Mouse (Mus musculus) intestine, embryonic 14.5 days (tissue): ENCODE results near the gene Tmem104. TPM values are rescaled to one million over a fixed set of nuclear protein-coding genes. Genes with fewer than 3 reads are reported as not detected.

Experiments used
- ATAC-seq: fragments of 200-750 bp; cut with Nextera tagmentation; replicated peaks from 2 replicates; pipeline ENCODE4 v1.8.0; 2017; ENCODE audit warnings: low read depth, moderate number of reproducible peaks, moderate TSS enrichment, moderate library complexity; ENCODE audit not compliant: low FRiP score, low TSS enrichment
- DNase-seq: peaks from one replicate; pipeline ENCODE4 v3.0.0-alpha.2; 2018; ENCODE audit warnings: low spot score
- H3K27ac ChIP-seq: fragments of 300-500 bp; sonication (generic); 2 replicates; pipeline ENCODE4 v1.5.1; 2014; ENCODE audit warnings: low read depth, mild to moderate bottlenecking, control low read depth
- H3K27me3 ChIP-seq: fragments of 300-500 bp; sonication (generic); replicated peaks from 2 replicates; pipeline ENCODE4 v1.6.1; 2014; ENCODE audit warnings: low read length, control low read depth; ENCODE audit not compliant: control insufficient read depth, insufficient read depth
- H3K36me3 ChIP-seq: fragments of 300-500 bp; sonication (generic); 2 replicates; pipeline ENCODE4 v1.6.1; 2014; ENCODE audit warnings: low read length, control low read depth; ENCODE audit not compliant: control insufficient read depth, insufficient read depth
- H3K4me1 ChIP-seq: fragments of 300-500 bp; sonication (generic); replicated peaks from 2 replicates; pipeline ENCODE4 v1.6.1; 2014; ENCODE audit warnings: low read length, control low read depth, mixed read lengths; ENCODE audit not compliant: control insufficient read depth, insufficient read depth
- H3K4me2 ChIP-seq: fragments of 300-500 bp; sonication (generic); 2 replicates; pipeline ENCODE4 v1.6.1; 2014; ENCODE audit warnings: low read length
- H3K4me3 ChIP-seq: fragments of 300-500 bp; sonication (generic); 2 replicates; pipeline ENCODE4 v1.5.1; 2014; ENCODE audit warnings: low read depth, low read length, control low read depth, mixed read lengths
- H3K9ac ChIP-seq: fragments of 300-500 bp; sonication (generic); 2 replicates; pipeline ENCODE4 v1.6.1; 2014; ENCODE audit warnings: mild to moderate bottlenecking, low read length
- H3K9me3 ChIP-seq: fragments of 300-500 bp; sonication (generic); 2 replicates; pipeline ENCODE4 v1.6.1; 2016; ENCODE audit warnings: low read length, control low read depth; ENCODE audit not compliant: control insufficient read depth
- WGBS: fragments of 180-500 bp; shearing (Covaris S2); extraction: QIAGEN DNeasy Blood & Tissue Kit; methylation state at CpG from one replicate; pipeline ENCODE4 v1.1.7; 2014; 5-methylcytosine and 5-hydroxymethylcytosine counted together
- polyA plus RNA-seq: library from polyadenylated mRNA; unstranded; fragments of >200 nt; fragmentation: Nextera tagmentation; extraction: Ambion mirVana; gene quantifications from 2 replicates; pipeline ENCODE4 v1.2.1, GENCODE M21; 2014

The Tmem104 gene
- polyA plus RNA-seq, 1 experiment from 2014 or later, result 8.3 TPM

DNA sequence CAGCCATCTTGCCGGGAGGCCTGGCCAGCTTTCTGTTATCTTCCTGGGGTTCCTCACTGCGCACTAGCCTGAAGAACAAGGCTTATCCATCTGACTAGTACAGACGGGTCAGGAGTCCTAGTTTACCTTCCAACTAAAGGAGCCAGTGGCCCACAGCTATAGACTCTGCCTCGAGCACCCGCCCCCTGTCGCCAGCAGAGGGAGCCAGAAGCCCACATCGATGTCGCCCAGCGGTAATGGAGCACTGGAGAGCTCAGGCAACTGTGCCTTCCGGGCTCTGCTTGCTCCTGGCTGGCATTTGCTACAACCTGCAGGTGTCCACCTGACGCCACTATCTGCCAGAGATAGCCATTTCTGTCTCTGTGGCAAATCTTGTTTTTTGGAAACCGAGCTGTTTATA, 15.0 kb downstream of the Tmem104 start:
- 13% methylated on average over 12 of the region's 12 CpGs for WGBS
- no peaks in the 10 kb centered on the region for H3K9me3 ChIP-seq
- H3K4me2 ChIP-seq, result no peak overlapping the region
- H3K4me3 ChIP-seq, result no peak overlapping the region
- peak; percentile 92 for DNase-seq
- peak; percentile 59 for ATAC-seq
- H3K36me3 ChIP-seq, result peaks cover 30% of the 10 kb centered on the region
- H3K27ac ChIP-seq, result no peak overlapping the region
- no peaks in the 10 kb centered on the region for H3K4me1 ChIP-seq
- no peak overlapping the region for H3K9ac ChIP-seq
- no peaks in the 10 kb centered on the region for H3K27me3 ChIP-seq

DNA sequence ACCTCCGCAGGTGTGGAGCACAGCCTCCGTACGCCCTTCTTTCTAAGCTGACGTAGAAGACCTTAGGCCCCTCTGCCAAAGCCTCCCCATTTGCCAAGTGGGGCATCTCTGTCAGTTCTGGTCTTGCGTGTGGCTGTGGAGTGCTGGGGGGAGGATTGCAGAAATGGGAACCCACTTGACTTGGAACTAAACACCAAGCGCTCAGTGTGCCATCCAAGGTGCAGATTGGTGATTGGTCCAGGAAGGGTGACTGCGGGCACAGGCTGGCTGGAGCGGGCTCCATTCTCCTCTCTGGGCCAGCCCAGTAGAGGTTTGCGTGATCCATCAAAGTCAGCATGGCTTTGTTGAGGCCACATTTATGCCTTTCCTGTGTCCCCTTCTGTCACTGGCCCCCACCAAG, 15.5 kb downstream of the Tmem104 start:
- ATAC-seq (no peak), DNase-seq (no peak)
- Histone ChIP-seq H3K27ac (no peak overlapping the region), H3K4me1 (no peaks in the 10 kb centered on the region), H3K9me3 (no peaks in the 10 kb centered on the region), H3K27me3 (no peaks in the 10 kb centered on the region), H3K4me2 (no peak overlapping the region), H3K36me3 (peaks cover 31% of the 10 kb centered on the region), H3K9ac (no peak overlapping the region), H3K4me3 (no peak overlapping the region)
- WGBS, result 90% methylated on average over 9 of the region's 9 CpGs

DNA sequence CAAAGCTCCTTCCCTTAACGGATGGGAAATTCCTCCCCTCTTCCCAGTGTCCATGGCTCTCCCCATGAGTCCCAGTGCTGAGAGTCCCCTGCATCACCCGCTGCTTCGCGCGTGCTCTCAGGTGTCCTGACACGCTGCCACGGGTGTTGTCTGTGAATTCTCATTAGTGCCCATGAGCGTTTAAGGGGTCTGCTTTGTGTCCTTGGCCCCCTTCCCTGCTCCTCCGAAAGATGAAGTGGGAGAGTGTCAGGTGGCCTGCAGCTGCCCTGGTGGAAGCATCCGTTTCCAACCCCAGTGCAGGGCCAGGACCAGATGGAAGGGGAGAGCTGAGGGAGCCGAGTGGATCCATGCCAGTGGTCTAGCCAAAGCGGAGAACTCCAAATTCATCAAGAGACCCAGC, 20.8 kb downstream of the Tmem104 start:
- H3K4me1 ChIP-seq, result no peaks in the 10 kb centered on the region
- H3K9ac ChIP-seq, result no peak overlapping the region
- H3K27ac ChIP-seq, result no peak overlapping the region
- no peak for DNase-seq
- H3K27me3 ChIP-seq, result no peaks in the 10 kb centered on the region
- H3K4me3 ChIP-seq, result no peak overlapping the region
- H3K4me2 ChIP-seq, result no peak overlapping the region
- no peaks in the 10 kb centered on the region for H3K9me3 ChIP-seq
- no peak for ATAC-seq
- peaks cover 15% of the 10 kb centered on the region; the same call in 1 of the 2 replicates for H3K36me3 ChIP-seq
- WGBS, result 71% methylated on average over 12 of the region's 12 CpGs

- Histone ChIP-seq H3K4me3 (no peak overlapping the region), H3K9me3 (no peaks in the 10 kb centered on the region), H3K9ac (no peak overlapping the region), H3K36me3 (peaks cover 15% of the 10 kb centered on the region; the same call in 1 of the 2 replicates), H3K27me3 (no peaks in the 10 kb centered on the region), H3K4me1 (no peaks in the 10 kb centered on the region), H3K4me2 (no peak overlapping the region), H3K27ac (no peak overlapping the region)
- DNase-seq (no peak), ATAC-seq (no peak)
- WGBS, result 80% methylated on average over 25 of the region's 25 CpGs
Observed at GRCm38 (mm10) chr11:115208776-115209732, 21.8 kb downstream of the Tmem104 start.

DNA sequence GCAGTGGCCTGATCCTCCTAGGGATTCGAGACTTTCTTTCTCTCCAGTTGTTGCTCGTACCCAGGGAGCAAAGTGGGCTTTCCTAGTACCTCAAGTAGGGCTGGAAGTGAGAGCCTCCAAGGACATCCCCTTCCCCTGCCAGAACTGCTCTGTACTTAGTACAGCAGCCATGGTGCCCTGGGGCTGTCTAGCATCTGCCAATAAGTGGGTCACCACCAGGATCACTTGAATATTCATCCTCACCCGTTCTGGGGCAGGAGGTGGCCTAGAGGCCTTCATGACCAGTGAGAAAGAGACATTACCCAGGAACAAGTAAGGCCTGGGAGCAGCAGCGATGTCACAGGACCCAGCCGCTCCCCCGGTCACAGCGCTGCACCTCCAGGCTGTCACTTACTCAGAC, 22.7 kb downstream of the Tmem104 start:
- no peaks in the 10 kb centered on the region for H3K4me1 ChIP-seq
- no peak overlapping the region for H3K4me2 ChIP-seq
- H3K27ac ChIP-seq, result no peak overlapping the region
- ATAC-seq, result no peak
- WGBS, result 82% methylated on average over 7 of the region's 7 CpGs
- H3K36me3 ChIP-seq, result peaks cover 12% of the 10 kb centered on the region; the same call in 1 of the 2 replicates
- no peak overlapping the region for H3K4me3 ChIP-seq
- no peaks in the 10 kb centered on the region for H3K27me3 ChIP-seq
- no peaks in the 10 kb centered on the region for H3K9me3 ChIP-seq
- no peak overlapping the region for H3K9ac ChIP-seq
- DNase-seq, result no peak

GRCm38 (mm10) chr11:115212116-115212515, 24.8 kb downstream of the Tmem104 start:
- H3K27me3 ChIP-seq, result no peaks in the 10 kb centered on the region
- DNase-seq, result no peak
- H3K4me3 ChIP-seq, result no peak overlapping the region
- H3K4me2 ChIP-seq, result no peak overlapping the region
- H3K36me3 ChIP-seq, result 0 out of 2 replicates have a peak, but pooled peaks cover 3% of the 10 kb centered on the region
- no peak overlapping the region for H3K27ac ChIP-seq
- H3K9me3 ChIP-seq, result no peaks in the 10 kb centered on the region
- WGBS, result 40% methylated on average over 13 of the region's 13 CpGs
- no peak for ATAC-seq
- H3K4me1 ChIP-seq, result no peaks in the 10 kb centered on the region
- no peak overlapping the region for H3K9ac ChIP-seq

DNA sequence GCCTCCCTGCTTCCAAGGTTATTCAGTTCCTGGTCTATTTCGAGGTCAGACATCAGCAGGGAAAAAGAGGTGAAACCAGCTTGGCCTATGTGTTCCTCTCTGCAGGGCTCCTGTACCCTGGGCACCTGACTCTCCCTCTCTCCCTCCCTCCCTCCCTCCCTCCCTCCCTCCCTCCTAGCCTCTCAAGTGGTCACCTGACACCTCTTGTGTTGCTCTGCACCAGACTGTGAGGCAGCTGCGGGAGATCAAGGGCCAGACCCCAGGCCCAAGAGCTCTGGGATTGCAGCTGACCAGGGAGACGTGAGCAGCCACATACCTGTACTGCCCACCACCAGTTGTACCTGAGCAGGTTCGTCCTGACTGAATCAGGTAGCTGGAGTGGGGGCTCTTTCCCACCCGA, 27.8 kb downstream of the Tmem104 start:
- Histone ChIP-seq H3K9me3 (no peaks in the 10 kb centered on the region), H3K4me3 (no peak overlapping the region), H3K27me3 (no peaks in the 10 kb centered on the region), H3K4me1 (peaks cover 11% of the 10 kb centered on the region), H3K4me2 (no peak overlapping the region), H3K36me3 (no peaks in the 10 kb centered on the region), H3K9ac (no peak overlapping the region), H3K27ac (no peak overlapping the region)
- DNase-seq (no peak), ATAC-seq (no peak)
- WGBS, result 37% methylated on average over 5 of the region's 5 CpGs

GRCm38 (mm10) chr11:115217439-115218410, 30.4 kb downstream of the Tmem104 start:
- DNase-seq (no peak), ATAC-seq (no peak)
- WGBS, result 51% methylated on average over 18 of the region's 18 CpGs
- Histone ChIP-seq H3K4me1 (peaks cover 20% of the 10 kb centered on the region), H3K27me3 (no peaks in the 10 kb centered on the region), H3K36me3 (no peaks in the 10 kb centered on the region), H3K9me3 (no peaks in the 10 kb centered on the region), H3K4me3 (no peak overlapping the region), H3K9ac (no peak overlapping the region), H3K4me2 (no peak overlapping the region), H3K27ac (no peak overlapping the region)
